Mouse (Mus musculus): ENCODE data around the gene Tmem248. TPM values are rescaled to one million over a fixed set of nuclear protein-coding genes. Genes with fewer than 3 reads are reported as not detected.

Tmem248 gene
- polyA plus RNA-seq, 1 experiment from 2014 or later: 45.4 TPM

DNA sequence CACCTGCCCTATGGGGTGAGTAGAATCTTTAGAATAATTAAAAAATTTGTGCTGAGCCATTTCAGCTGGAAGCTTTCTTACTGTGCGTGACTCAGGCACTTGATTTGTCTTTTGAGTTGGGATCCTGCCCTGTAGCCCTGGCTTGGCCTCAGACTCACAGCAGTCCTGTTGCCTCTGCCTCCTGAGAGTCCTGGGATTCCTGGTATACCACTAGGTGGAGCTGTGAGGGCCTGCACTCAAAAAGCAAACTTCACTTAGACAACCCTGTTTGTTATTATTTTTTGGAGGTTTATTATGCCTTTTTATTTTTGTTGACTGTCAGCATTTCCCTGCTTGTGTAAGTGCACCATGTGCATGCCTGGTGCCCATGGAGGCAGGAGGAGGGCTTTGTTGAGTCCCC, 50.4 kb downstream of the Tmem248 start:
- no peak overlapping the region for H3K9ac ChIP-seq
- no peak overlapping the region for H3K4me2 ChIP-seq
- H3K4me1 ChIP-seq: peaks cover 20% of the 10 kb centered on the region
- H3K27ac ChIP-seq: no peak overlapping the region
- WGBS (ENCODE audit: insufficient replicate concordance): 95% methylated on average over 1 of the region's 1 CpGs
- H3K36me3 ChIP-seq: peaks cover 92% of the 10 kb centered on the region
- no peaks in the 10 kb centered on the region for H3K9me3 ChIP-seq (replicated peaks)
- ATAC-seq: no peak
- H3K27me3 ChIP-seq (replicated peaks): no peaks in the 10 kb centered on the region
- H3K4me3 ChIP-seq: no peak overlapping the region

DNA sequence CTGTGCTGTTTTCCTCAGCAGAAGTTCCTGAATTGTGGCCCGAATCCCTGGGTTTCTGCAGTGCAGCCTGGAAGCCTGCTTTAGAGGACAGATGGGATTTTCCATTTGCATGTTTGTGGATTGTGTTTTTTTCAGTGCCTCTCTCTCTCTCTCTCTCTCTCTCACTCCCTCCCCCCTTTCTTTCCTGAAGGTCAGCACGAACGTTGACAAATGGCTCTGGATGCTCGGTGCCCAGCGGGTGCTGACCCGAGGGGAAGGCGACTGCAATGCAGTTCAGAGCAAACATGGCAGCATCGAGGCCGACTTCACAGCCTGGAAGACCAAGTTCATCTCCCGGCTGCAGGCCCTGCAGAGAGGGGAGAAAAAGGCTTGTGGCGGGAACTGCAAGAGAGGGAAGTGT, 52.1 kb downstream of the Tmem248 start:
- ATAC-seq: no peak
- Histone ChIP-seq H3K4me2 (no peak overlapping the region), H3K9me3 (replicated peaks) (no peaks in the 10 kb centered on the region), H3K4me3 (no peak overlapping the region), H3K27me3 (replicated peaks) (no peaks in the 10 kb centered on the region), H3K36me3 (peaks cover 92% of the 10 kb centered on the region), H3K9ac (no peak overlapping the region), H3K27ac (no peak overlapping the region), H3K4me1 (peaks cover 19% of the 10 kb centered on the region)
- WGBS (ENCODE audit: insufficient replicate concordance): 82% methylated on average over 11 of the region's 11 CpGs

DNA sequence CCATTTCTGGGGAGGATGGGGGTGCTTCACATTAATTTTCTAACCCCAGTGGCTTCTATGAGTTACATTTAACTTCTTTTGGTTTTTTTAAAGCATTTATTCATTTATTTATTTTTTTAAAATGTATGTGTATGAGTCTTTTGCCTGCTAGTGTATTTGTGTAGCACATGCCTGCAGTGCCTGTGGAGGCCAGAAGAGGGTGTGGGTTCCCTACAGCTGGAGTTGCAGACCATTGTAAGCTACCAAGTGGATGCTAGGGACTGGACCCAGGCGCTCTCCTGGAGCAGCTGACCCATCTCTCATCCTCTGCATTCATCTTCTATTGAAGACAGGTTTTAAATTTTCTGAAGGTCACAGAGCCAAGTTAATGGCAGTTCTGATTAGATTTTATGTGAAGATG, 55.5 kb downstream of the Tmem248 start:
- Histone ChIP-seq H3K4me3 (no peak overlapping the region), H3K27me3 (replicated peaks) (no peaks in the 10 kb centered on the region), H3K4me2 (no peak overlapping the region), H3K36me3 (peaks cover 94% of the 10 kb centered on the region), H3K27ac (no peak overlapping the region), H3K9me3 (replicated peaks) (no peaks in the 10 kb centered on the region), H3K4me1 (no peaks in the 10 kb centered on the region), H3K9ac (no peak overlapping the region)
- no peak for ATAC-seq
- 93% methylated on average over 1 of the region's 1 CpGs for WGBS (ENCODE audit: insufficient replicate concordance)

DNA sequence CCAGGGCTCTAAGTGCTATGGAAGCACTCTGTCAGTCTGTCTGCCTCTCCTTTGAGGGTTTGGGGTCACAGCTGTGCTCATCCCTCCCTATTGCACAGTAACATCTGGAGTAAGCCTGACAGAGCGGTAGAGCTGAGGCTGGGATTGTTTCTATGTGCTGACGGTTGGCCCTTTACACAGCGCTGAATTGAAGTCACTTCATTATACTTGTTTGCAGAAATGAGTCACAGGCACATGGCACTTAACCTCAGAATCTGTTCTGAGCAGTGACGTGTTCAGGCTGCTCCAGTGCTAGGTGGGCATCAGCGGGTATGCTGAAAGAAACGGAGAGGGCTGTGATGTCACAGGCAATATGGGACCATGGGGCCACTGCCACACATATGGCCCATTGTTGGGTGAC, 56.2 kb downstream of the Tmem248 start:
- 88% methylated on average over 6 of the region's 6 CpGs for WGBS (ENCODE audit: insufficient replicate concordance)
- no peaks in the 10 kb centered on the region for H3K9me3 ChIP-seq (replicated peaks)
- no peaks in the 10 kb centered on the region for H3K27me3 ChIP-seq (replicated peaks)
- no peak overlapping the region for H3K4me3 ChIP-seq
- ATAC-seq: no peak
- no peaks in the 10 kb centered on the region for H3K4me1 ChIP-seq
- H3K9ac ChIP-seq: no peak overlapping the region
- no peak overlapping the region for H3K4me2 ChIP-seq
- H3K36me3 ChIP-seq: peaks cover 94% of the 10 kb centered on the region
- H3K27ac ChIP-seq: no peak overlapping the region

DNA sequence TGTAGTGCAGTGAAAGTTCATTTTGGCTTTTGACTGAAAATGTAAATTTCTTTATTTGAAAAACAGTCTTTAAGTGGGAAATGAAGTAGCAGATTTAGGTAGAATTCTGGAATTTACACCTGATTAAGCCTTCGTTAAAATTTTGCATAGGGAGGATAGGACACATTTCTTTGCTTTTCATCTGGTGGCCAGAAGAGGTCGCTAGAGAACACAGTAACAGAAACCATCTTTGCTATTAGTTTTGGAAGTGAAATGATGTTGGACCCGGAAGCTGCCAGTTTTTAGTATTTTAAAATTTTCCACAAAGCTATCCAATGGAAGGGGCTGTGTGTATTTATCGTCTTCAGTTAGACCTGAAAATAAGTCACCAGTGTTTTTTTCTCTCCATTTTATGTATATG, 58.6 kb downstream of the Tmem248 start:
- H3K9ac ChIP-seq: no peak overlapping the region
- no peak overlapping the region for H3K27ac ChIP-seq
- no peak for ATAC-seq
- H3K4me1 ChIP-seq: no peaks in the 10 kb centered on the region
- H3K4me3 ChIP-seq: no peak overlapping the region
- H3K9me3 ChIP-seq (replicated peaks): no peaks in the 10 kb centered on the region
- peaks cover 94% of the 10 kb centered on the region for H3K36me3 ChIP-seq
- no peaks in the 10 kb centered on the region for H3K27me3 ChIP-seq (replicated peaks)
- WGBS (ENCODE audit: insufficient replicate concordance): 54% methylated on average over 4 of the region's 4 CpGs
- no peak overlapping the region for H3K4me2 ChIP-seq

DNA sequence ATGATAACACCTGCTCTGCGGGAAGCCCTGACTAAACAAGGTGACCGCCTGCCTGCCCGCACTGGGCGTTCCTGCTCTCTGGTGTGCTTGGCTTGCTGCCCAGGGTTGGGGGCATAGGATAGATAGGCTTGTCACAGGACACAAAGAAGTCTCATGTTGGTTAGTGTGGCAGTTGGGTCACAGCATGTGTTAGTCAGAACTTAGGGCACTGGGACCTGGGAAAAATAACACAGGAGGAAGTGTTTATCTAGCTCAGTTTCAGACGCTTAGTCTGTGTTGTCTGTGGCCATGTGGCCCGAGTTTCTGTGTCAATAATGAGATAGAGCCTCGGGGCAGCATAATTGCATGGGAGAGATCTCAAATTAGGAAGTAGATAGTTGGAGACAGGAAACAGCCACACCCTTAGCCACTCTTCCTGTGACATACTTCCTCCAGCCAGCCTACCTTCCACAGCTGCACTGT, 61.2 kb downstream of the Tmem248 start:
- H3K36me3 ChIP-seq: peaks cover 95% of the 10 kb centered on the region
- no peaks in the 10 kb centered on the region for H3K4me1 ChIP-seq
- no peak for ATAC-seq
- 0 out of 2 replicates have a peak, but pooled peaks cover under 1% of the 10 kb centered on the region for H3K9me3 ChIP-seq (replicated peaks)
- 51% methylated on average over 7 of the region's 7 CpGs for WGBS (ENCODE audit: insufficient replicate concordance)
- no peak overlapping the region for H3K27ac ChIP-seq
- no peak overlapping the region for H3K9ac ChIP-seq
- no peak overlapping the region for H3K4me2 ChIP-seq
- no peak overlapping the region for H3K4me3 ChIP-seq
- no peaks in the 10 kb centered on the region for H3K27me3 ChIP-seq (replicated peaks)

DNA sequence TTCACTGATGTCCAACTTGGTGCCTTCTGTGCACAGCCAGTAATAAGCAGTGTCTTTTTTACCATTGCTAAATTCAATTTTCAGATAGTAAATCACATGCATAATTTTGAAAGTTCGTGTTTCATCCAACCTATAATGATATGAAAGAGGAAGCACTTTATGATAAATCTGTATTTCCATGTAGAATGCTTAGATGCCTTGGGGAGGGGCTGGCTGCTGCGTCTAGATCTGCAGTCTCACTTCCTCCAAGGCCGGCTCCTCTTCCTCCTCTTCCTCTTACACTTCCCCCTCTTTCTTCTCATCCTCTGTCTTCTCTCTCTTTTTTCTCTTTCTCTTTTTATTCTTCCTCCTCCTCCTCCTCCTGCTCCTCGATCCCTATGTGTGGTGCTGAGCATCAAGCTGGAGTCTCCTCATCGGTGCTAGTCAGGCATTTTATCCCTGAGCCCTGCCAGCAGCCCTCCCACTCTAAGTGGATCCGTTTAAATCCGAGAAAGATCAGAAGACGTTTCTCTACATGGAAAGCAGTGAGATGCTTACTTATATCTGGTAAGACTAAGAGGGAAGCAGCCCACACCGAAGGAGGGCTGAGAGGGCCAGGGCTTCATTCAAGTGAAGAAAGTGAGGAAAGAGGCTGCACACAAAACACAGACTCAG, 66.3 kb downstream of the Tmem248 start:
- no peak for ATAC-seq
- 80% methylated on average over 9 of the region's 9 CpGs for WGBS (ENCODE audit: insufficient replicate concordance)
- Histone ChIP-seq H3K9me3 (replicated peaks) (peaks cover 9% of the 10 kb centered on the region; the same call in 1 of the 2 replicates), H3K9ac (no peak overlapping the region), H3K4me2 (no peak overlapping the region), H3K4me1 (no peaks in the 10 kb centered on the region), H3K27ac (no peak overlapping the region), H3K4me3 (no peak overlapping the region), H3K36me3 (peaks cover 93% of the 10 kb centered on the region), H3K27me3 (replicated peaks) (no peaks in the 10 kb centered on the region)

DNA sequence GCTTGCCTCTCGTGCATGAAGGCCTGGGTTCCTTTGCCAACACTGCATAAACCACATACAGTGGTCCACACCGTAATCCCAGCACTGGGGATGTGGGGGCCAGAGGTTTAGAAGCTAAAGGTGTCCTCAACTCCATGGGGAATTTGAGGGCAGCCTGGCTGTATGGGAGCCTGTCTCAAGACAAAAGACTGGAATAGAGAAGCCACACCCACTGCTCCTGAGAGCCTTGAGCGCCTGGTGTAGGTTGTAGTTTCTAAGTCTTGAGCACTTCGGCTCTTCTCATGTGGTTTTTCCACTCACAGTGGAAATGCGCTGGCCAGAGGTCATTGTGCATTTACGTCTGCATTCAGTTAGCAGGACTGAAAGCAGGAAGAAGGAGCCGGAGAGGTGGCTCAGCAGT, 71.2 kb downstream of the Tmem248 start:
- no peak overlapping the region for H3K4me3 ChIP-seq
- no peak for ATAC-seq
- H3K9ac ChIP-seq: no peak overlapping the region
- H3K27ac ChIP-seq: no peak overlapping the region
- H3K36me3 ChIP-seq: peaks cover 91% of the 10 kb centered on the region
- no peaks in the 10 kb centered on the region for H3K27me3 ChIP-seq (replicated peaks)
- H3K9me3 ChIP-seq (replicated peaks): peaks cover 8% of the 10 kb centered on the region; the same call in 1 of the 2 replicates
- no peaks in the 10 kb centered on the region for H3K4me1 ChIP-seq
- 83% methylated on average over 7 of the region's 7 CpGs for WGBS (ENCODE audit: insufficient replicate concordance)
- no peak overlapping the region for H3K4me2 ChIP-seq

DNA sequence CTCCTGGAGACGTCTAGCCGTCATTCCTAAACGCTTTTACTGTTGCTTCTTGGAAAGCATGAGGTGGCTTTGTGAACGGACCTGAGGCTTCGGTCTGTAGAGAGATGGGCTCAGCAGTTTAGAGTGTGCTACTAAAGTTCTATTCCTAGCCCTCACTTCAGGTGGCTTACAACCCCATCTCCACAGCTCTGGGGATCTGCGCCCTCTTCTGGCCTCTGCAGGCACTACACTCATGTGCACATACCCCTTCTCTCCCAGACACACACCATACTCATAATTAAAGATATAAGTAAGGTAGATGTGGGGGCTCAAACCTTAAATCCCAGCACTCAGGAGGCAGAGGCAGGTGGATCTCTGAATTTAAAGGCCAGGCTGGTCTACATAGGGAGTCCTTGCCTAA, 73.4 kb downstream of the Tmem248 start:
- no peak overlapping the region for H3K27ac ChIP-seq
- 89% methylated on average over 6 of the region's 6 CpGs for WGBS (ENCODE audit: insufficient replicate concordance)
- H3K4me1 ChIP-seq: no peaks in the 10 kb centered on the region
- H3K27me3 ChIP-seq (replicated peaks): no peaks in the 10 kb centered on the region
- H3K9ac ChIP-seq: no peak overlapping the region
- H3K36me3 ChIP-seq: peaks cover 92% of the 10 kb centered on the region
- ATAC-seq: no peak
- no peak overlapping the region for H3K4me3 ChIP-seq
- H3K9me3 ChIP-seq (replicated peaks): no peaks in the 10 kb centered on the region
- no peak overlapping the region for H3K4me2 ChIP-seq

DNA sequence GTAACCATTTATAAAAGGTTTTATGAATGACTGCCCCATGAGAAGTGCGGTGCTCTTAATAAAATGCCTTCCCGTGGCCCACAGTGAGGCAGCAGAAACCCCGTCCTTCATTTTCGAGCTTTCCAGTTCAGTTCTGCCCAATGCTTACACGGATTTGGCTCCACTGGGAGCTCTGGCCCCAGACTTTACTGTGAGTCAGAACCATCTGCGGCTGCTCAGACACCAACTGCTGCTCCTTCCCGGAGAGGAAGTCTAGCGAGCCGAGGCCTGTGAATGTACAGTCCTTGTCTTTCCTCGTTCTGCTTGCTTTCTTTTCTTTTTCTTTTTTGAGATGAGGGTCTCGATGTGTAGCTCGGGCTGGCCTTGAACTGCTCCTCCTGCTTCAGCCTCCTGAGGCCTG, 73.9 kb downstream of the Tmem248 start:
- H3K4me3 ChIP-seq: no peak overlapping the region
- no peak for ATAC-seq
- no peaks in the 10 kb centered on the region for H3K9me3 ChIP-seq (replicated peaks)
- no peak overlapping the region for H3K9ac ChIP-seq
- H3K4me2 ChIP-seq: no peak overlapping the region
- H3K27ac ChIP-seq: no peak overlapping the region
- 85% methylated on average over 12 of the region's 12 CpGs for WGBS (ENCODE audit: insufficient replicate concordance)
- peaks cover 94% of the 10 kb centered on the region for H3K36me3 ChIP-seq
- H3K4me1 ChIP-seq: no peaks in the 10 kb centered on the region
- no peaks in the 10 kb centered on the region for H3K27me3 ChIP-seq (replicated peaks)

DNA sequence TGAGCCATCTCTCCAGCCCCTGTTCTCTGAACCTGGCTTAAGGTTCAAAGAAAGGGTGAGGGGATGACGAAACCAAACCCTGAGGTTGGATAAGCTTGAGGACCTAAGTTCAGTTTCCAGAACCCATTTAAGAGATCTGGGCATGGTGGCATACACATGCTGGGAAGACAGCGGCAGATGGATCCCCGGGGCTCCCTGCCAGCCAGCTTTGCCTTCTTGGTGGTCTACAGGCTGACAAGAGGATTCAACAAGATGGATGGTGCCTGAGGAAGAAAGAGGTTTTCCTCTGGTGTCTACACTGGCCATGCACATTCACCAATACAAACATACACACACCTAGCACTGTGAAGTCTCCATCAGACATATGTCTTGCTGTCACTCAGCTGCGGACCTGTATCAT, 76.1 kb downstream of the Tmem248 start:
- Histone ChIP-seq H3K4me3 (no peak overlapping the region), H3K9ac (no peak overlapping the region), H3K4me2 (no peak overlapping the region), H3K9me3 (replicated peaks) (no peaks in the 10 kb centered on the region), H3K36me3 (peaks cover 96% of the 10 kb centered on the region), H3K4me1 (no peaks in the 10 kb centered on the region), H3K27me3 (replicated peaks) (no peaks in the 10 kb centered on the region), H3K27ac (no peak overlapping the region)
- ATAC-seq: no peak
- 82% methylated on average over 4 of the region's 4 CpGs for WGBS (ENCODE audit: insufficient replicate concordance)
